Mouse (Mus musculus): ENCODE measurements at regions not wholly inside any gene's neighbourhood (a gene's known extent, or its start where the extent isn't known, plus 50 kb on each side); places are given as distances from the start of the nearest gene placed in this dataset.
"Not testable (repeated sequence)": the region's sequence is repeated elsewhere in the genome, so short reads cannot be mapped to it uniquely, and the experiment has no call there.

GRCm38 (mm10) chr14:84157412-84157811, 286.0 kb upstream of the Pcdh17 start:
- H3K9ac ChIP-seq = no peak overlapping the region
- H3K4me3 ChIP-seq = no peak overlapping the region
- no peaks in the 10 kb centered on the region for H3K27me3 ChIP-seq
- no peaks in the 10 kb centered on the region for H3K36me3 ChIP-seq (ENCODE audit: poor library complexity, severe bottlenecking)
- no peak for ATAC-seq
- H3K4me2 ChIP-seq = no peak overlapping the region
- H3K4me1 ChIP-seq = no peaks in the 10 kb centered on the region
- no peak overlapping the region for H3K27ac ChIP-seq
- no peaks in the 10 kb centered on the region for H3K9me3 ChIP-seq (replicated peaks)

- ATAC-seq = no peak
- Histone ChIP-seq H3K4me3 (no peak overlapping the region), H3K9ac (no peak overlapping the region), H3K27ac (no peak overlapping the region), H3K4me1 (no peaks in the 10 kb centered on the region), H3K36me3 (ENCODE audit: poor library complexity, severe bottlenecking) (no peaks in the 10 kb centered on the region), H3K27me3 (no peaks in the 10 kb centered on the region), H3K4me2 (no peak overlapping the region), H3K9me3 (replicated peaks) (no peaks in the 10 kb centered on the region)
- WGBS = 91% methylated on average over 4 of the region's 4 CpGs
Observed at GRCm38 (mm10) chr14:84175446-84175845, 267.9 kb upstream of the Pcdh17 start.

DNA sequence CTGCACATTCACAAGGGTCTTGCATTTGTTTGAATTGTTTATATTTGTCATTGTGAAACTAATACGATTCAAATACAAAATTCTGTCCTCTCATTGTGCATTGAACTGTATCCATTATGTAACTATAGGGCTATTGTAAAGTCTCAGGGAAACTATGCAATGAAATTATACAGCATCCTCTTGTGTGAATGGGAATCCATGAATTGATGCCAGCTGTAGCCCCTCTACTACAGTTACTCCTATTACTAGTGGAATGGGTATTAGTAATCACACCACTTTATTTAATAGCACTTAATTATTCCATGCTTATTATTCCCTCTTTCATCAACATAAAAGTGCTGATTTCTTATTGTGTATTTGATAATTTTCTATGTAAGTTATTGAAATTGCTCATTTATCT, 232.4 kb upstream of the Pcdh17 start:
- Histone ChIP-seq H3K27me3 (no peaks in the 10 kb centered on the region), H3K27ac (no peak overlapping the region), H3K4me3 (no peak overlapping the region), H3K9me3 (replicated peaks) (no peaks in the 10 kb centered on the region), H3K36me3 (ENCODE audit: poor library complexity, severe bottlenecking) (no peaks in the 10 kb centered on the region), H3K9ac (no peak overlapping the region), H3K4me2 (no peak overlapping the region), H3K4me1 (no peaks in the 10 kb centered on the region)
- WGBS = 75% methylated on average over 1 of the region's 1 CpGs
- ATAC-seq = peak; percentile 92; the same call in 1 of the 2 replicates

- Histone ChIP-seq H3K9me3 (replicated peaks) (no peaks in the 10 kb centered on the region), H3K36me3 (ENCODE audit: poor library complexity, severe bottlenecking) (no peaks in the 10 kb centered on the region), H3K27ac (no peak overlapping the region), H3K4me2 (no peak overlapping the region), H3K4me3 (no peak overlapping the region), H3K9ac (no peak overlapping the region), H3K4me1 (no peaks in the 10 kb centered on the region), H3K27me3 (no peaks in the 10 kb centered on the region)
- WGBS = 39% methylated on average over 1 of the region's 1 CpGs
- no peak for ATAC-seq
Observed at GRCm38 (mm10) chr14:84222996-84223395, 220.4 kb upstream of the Pcdh17 start.

- Histone ChIP-seq H3K36me3 (ENCODE audit: poor library complexity, severe bottlenecking) (no peaks in the 10 kb centered on the region), H3K27me3 (no peaks in the 10 kb centered on the region), H3K9me3 (replicated peaks) (no peaks in the 10 kb centered on the region), H3K4me1 (no peaks in the 10 kb centered on the region), H3K9ac (no peak overlapping the region), H3K27ac (no peak overlapping the region), H3K4me2 (no peak overlapping the region), H3K4me3 (no peak overlapping the region)
- 84% methylated on average over 2 of the region's 2 CpGs for WGBS
- no peak for ATAC-seq
Observed at GRCm38 (mm10) chr14:84223924-84224323, 219.4 kb upstream of the Pcdh17 start.

GRCm38 (mm10) chr14:84248006-84248405, 195.4 kb upstream of the Pcdh17 start:
- not testable (repeated sequence) for ATAC-seq; H3K36me3 ChIP-seq (ENCODE audit: poor library complexity, severe bottlenecking); H3K27ac ChIP-seq; H3K9ac ChIP-seq; H3K4me3 ChIP-seq; H3K27me3 ChIP-seq; H3K4me2 ChIP-seq; H3K4me1 ChIP-seq; H3K9me3 ChIP-seq (replicated peaks)
- 32% methylated on average over 1 of the region's 1 CpGs for WGBS

GRCm38 (mm10) chr14:84252583-84252982, 190.8 kb upstream of the Pcdh17 start:
- Histone ChIP-seq H3K9ac (no peak overlapping the region), H3K9me3 (replicated peaks) (no peaks in the 10 kb centered on the region), H3K36me3 (ENCODE audit: poor library complexity, severe bottlenecking) (no peaks in the 10 kb centered on the region), H3K4me2 (no peak overlapping the region), H3K27ac (no peak overlapping the region), H3K4me3 (no peak overlapping the region), H3K4me1 (no peaks in the 10 kb centered on the region), H3K27me3 (no peaks in the 10 kb centered on the region)
- no peak for ATAC-seq
- 60% methylated on average over 2 of the region's 2 CpGs for WGBS

GRCm38 (mm10) chr14:84257671-84258070, 185.7 kb upstream of the Pcdh17 start:
- Histone ChIP-seq H3K36me3 (ENCODE audit: poor library complexity, severe bottlenecking) (no peaks in the 10 kb centered on the region), H3K4me2 (no peak overlapping the region), H3K4me1 (no peaks in the 10 kb centered on the region), H3K4me3 (no peak overlapping the region), H3K9me3 (replicated peaks) (no peaks in the 10 kb centered on the region), H3K9ac (no peak overlapping the region), H3K27me3 (no peaks in the 10 kb centered on the region), H3K27ac (no peak overlapping the region)
- 75% methylated on average over 1 of the region's 1 CpGs for WGBS
- no peak for ATAC-seq

DNA sequence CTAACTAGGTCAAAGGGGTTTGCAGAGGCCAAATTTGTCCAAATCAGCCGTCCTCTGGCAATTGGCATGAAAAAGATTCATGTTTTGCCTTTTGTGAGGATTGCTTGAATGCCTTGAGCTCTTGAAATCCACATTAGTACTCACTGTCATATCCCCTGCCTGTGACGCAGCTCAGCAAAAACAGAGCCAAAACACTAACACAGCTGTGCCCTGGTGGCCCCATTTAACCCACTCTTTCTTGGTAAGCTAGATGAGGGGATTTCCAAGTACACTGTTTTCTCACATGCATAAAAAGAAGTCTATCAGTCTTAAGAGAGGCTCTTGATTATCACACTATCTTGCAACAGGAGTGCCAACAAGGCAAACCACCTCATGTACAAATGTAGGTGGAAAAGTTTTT, 184.7 kb upstream of the Pcdh17 start:
- Histone ChIP-seq H3K4me2 (no peak overlapping the region), H3K36me3 (ENCODE audit: poor library complexity, severe bottlenecking) (no peaks in the 10 kb centered on the region), H3K4me1 (no peaks in the 10 kb centered on the region), H3K9ac (no peak overlapping the region), H3K27me3 (no peaks in the 10 kb centered on the region), H3K4me3 (no peak overlapping the region), H3K9me3 (replicated peaks) (no peaks in the 10 kb centered on the region), H3K27ac (no peak overlapping the region)
- 41% methylated on average over 2 of the region's 2 CpGs for WGBS
- no peak for ATAC-seq

GRCm38 (mm10) chr14:84263936-84264335, 179.4 kb upstream of the Pcdh17 start:
- H3K27ac ChIP-seq = no peak overlapping the region
- no peaks in the 10 kb centered on the region for H3K9me3 ChIP-seq (replicated peaks)
- H3K27me3 ChIP-seq = no peaks in the 10 kb centered on the region
- no peak for ATAC-seq
- no peak overlapping the region for H3K4me3 ChIP-seq
- H3K4me1 ChIP-seq = no peaks in the 10 kb centered on the region
- H3K36me3 ChIP-seq (ENCODE audit: poor library complexity, severe bottlenecking) = no peaks in the 10 kb centered on the region
- WGBS = 58% methylated on average over 1 of the region's 1 CpGs
- no peak overlapping the region for H3K9ac ChIP-seq
- H3K4me2 ChIP-seq = no peak overlapping the region

- Histone ChIP-seq H3K36me3 (ENCODE audit: poor library complexity, severe bottlenecking) (no peaks in the 10 kb centered on the region), H3K4me3 (no peak overlapping the region), H3K27ac (no peak overlapping the region), H3K4me2 (no peak overlapping the region), H3K4me1 (no peaks in the 10 kb centered on the region), H3K27me3 (no peaks in the 10 kb centered on the region), H3K9ac (no peak overlapping the region), H3K9me3 (replicated peaks) (no peaks in the 10 kb centered on the region)
- ATAC-seq = no peak
- WGBS = 87% methylated on average over 7 of the region's 7 CpGs
Observed at GRCm38 (mm10) chr14:84266217-84266616, 177.1 kb upstream of the Pcdh17 start.

DNA sequence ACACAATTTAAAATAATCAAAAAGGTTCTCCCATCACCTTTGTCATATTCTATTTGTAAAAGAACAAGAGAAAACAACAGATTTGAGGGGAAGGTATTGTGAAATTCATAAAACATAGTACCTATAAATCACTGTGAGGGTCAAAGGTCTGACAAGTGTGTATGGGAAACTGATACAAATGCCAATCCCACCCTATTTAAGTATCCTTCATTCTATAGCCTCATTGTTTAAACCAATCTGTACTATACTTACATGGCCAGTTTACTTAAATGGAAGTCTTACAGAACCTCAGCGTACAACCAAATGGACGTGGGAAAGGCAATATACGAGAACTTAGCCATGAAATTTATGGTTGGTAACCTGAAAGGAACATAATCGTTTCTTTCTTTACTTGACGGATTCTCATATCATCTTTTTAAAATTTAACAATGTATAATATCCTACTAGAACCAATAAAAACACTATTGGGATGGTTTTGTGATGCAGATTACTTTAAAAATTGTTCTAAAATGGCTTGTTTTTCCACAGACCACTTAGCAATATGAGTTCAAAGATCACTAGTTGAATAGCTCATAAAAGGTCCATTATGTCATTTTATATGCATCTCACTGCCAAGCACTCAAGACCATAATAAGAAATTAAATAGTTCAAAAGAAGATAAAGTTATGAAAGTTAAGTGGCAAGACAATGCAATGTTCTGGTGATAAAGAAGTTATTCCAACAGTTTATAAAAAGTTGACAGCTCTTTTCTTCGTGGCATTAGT, 159.7 kb upstream of the Pcdh17 start:
- 80% methylated on average over 6 of the region's 6 CpGs for WGBS
- H3K4me1 ChIP-seq = no peaks in the 10 kb centered on the region
- H3K27me3 ChIP-seq = no peaks in the 10 kb centered on the region
- H3K36me3 ChIP-seq (ENCODE audit: poor library complexity, severe bottlenecking) = no peaks in the 10 kb centered on the region
- no peak overlapping the region for H3K9ac ChIP-seq
- H3K4me2 ChIP-seq = no peak overlapping the region
- ATAC-seq = no peak
- no peak overlapping the region for H3K27ac ChIP-seq
- no peak overlapping the region for H3K4me3 ChIP-seq
- no peaks in the 10 kb centered on the region for H3K9me3 ChIP-seq (replicated peaks)

- H3K9ac ChIP-seq = no peak overlapping the region
- H3K9me3 ChIP-seq (replicated peaks) = no peaks in the 10 kb centered on the region
- no peaks in the 10 kb centered on the region for H3K4me1 ChIP-seq
- H3K4me2 ChIP-seq = no peak overlapping the region
- H3K36me3 ChIP-seq (ENCODE audit: poor library complexity, severe bottlenecking) = no peaks in the 10 kb centered on the region
- H3K4me3 ChIP-seq = no peak overlapping the region
- no peak for ATAC-seq
- no peak overlapping the region for H3K27ac ChIP-seq
- WGBS = 70% methylated on average over 1 of the region's 1 CpGs
- no peaks in the 10 kb centered on the region for H3K27me3 ChIP-seq
Observed at GRCm38 (mm10) chr14:84320738-84321137, 122.6 kb upstream of the Pcdh17 start.
